Mouse (Mus musculus) lung, embryonic 14.5 days (tissue): ENCODE measurements around the gene Fbln1. TPM values are rescaled to one million over a fixed set of nuclear protein-coding genes. Genes with fewer than 3 reads are reported as not detected.

Experiments used
- ATAC-seq: fragments of 200-750 bp; cut with Nextera tagmentation; 2 replicates; pipeline ENCODE4 v1.8.0; 2017; ENCODE audit warnings: mild to moderate bottlenecking, moderate TSS enrichment, moderate library complexity; ENCODE audit not compliant: insufficient read depth
- DNase-seq: peaks from one replicate; pipeline ENCODE4 v3.0.0-alpha.2; 2015
- H3K27ac ChIP-seq: fragments of 300-500 bp; sonication (generic); 2 replicates; pipeline ENCODE4 v1.5.1; 2014; ENCODE audit warnings: low read depth, mild to moderate bottlenecking, moderate library complexity
- H3K27me3 ChIP-seq: fragments of 300-500 bp; sonication (generic); 2 replicates; pipeline ENCODE4 v1.6.1; 2014; ENCODE audit warnings: low read length, control low read depth; ENCODE audit not compliant: insufficient read depth
- H3K36me3 ChIP-seq: fragments of 300-500 bp; sonication (generic); 2 replicates; pipeline ENCODE4 v1.6.1; 2014; ENCODE audit warnings: control low read depth; ENCODE audit not compliant: insufficient read depth
- H3K4me1 ChIP-seq: fragments of 300-500 bp; sonication (generic); 2 replicates; pipeline ENCODE4 v1.6.1; 2014; ENCODE audit warnings: antibody characterized with exemption, control low read depth; ENCODE audit not compliant: insufficient read depth
- H3K4me2 ChIP-seq: fragments of 300-500 bp; sonication (generic); 2 replicates; pipeline ENCODE4 v1.6.1; 2014; ENCODE audit warnings: mild to moderate bottlenecking
- H3K4me3 ChIP-seq: fragments of 300-500 bp; sonication (generic); 2 replicates; pipeline ENCODE4 v1.5.1; 2014; ENCODE audit warnings: low read depth, low read length
- H3K9ac ChIP-seq: fragments of 300-500 bp; sonication (generic); 2 replicates; pipeline ENCODE4 v1.6.1; 2014
- H3K9me3 ChIP-seq: fragments of 300-500 bp; sonication (generic); 2 replicates; pipeline ENCODE4 v1.6.1; 2016; ENCODE audit warnings: low read depth, low read length, control low read depth
- CTCF ChIP-seq: IDR thresholded peaks from 2 replicates; pipeline ENCODE4 v1.5.1; 2016; ENCODE audit warnings: antibody characterized with exemption, low read depth
- WGBS: fragments of 180-500 bp; shearing (Covaris S2); extraction: QIAGEN DNeasy Blood & Tissue Kit; methylation state at CpG from one replicate; pipeline ENCODE4 v1.1.7; 2014; 5-methylcytosine and 5-hydroxymethylcytosine counted together
- polyA plus RNA-seq: library from polyadenylated mRNA; unstranded; fragments of >200 nt; fragmentation: Nextera tagmentation; extraction: Ambion mirVana; gene quantifications from 2 replicates; pipeline ENCODE4 v1.2.1, GENCODE M21; 2014

Gene Fbln1
- polyA plus RNA-seq, 1 experiment from 2014 or later = 302 TPM

- H3K4me3 ChIP-seq = peak within 1 kb of the TSS; percentile 81
- H3K36me3 ChIP-seq = no peaks in the 10 kb centered on the region
- ATAC-seq = peak; percentile 26; the same call in 1 of the 2 replicates
- peaks cover 4% of the 10 kb centered on the region; the same call in 1 of the 2 replicates for H3K4me1 ChIP-seq
- peak within 1 kb of the TSS; percentile 86 for H3K9ac ChIP-seq
- peak within 1 kb of the TSS; percentile 90 for H3K4me2 ChIP-seq
- WGBS = 7% methylated on average over 19 of the region's 19 CpGs
- H3K27ac ChIP-seq = peak within 1 kb of the TSS; percentile 98
- DNase-seq = peak; percentile 13
- no peak for TF ChIP-seq CTCF
- H3K27me3 ChIP-seq = no peaks in the 10 kb centered on the region
- H3K9me3 ChIP-seq = no peaks in the 10 kb centered on the region
Observed at GRCm38 (mm10) chr15:85335671-85336300, 130.0 kb downstream of the Fbln1 start, which contains the start of gene Atxn10. TSS of gene Atxn10 (plus strand) at chr15:85336245.

Other genes with a start within 250 kb of the Fbln1 start
- 11.6 and 13.5 TPM in 2 replicates for gene 5031439G07Rik, start 217.4 kb upstream of the Fbln1 start, polyA plus RNA-seq
- 2.4 and 3.3 TPM in 2 replicates for gene Upk3a, start 188.8 kb upstream of the Fbln1 start, polyA plus RNA-seq
- gene Fam118a, start 177.0 kb upstream of the Fbln1 start, polyA plus RNA-seq = 37.0 and 37.5 TPM in 2 replicates
- gene Smc1b, start 74.0 kb upstream of the Fbln1 start, polyA plus RNA-seq = 0.16 and 0.21 TPM in 2 replicates
- 0.36 and 0.37 TPM in 2 replicates for gene Ribc2, start 73.9 kb upstream of the Fbln1 start, polyA plus RNA-seq
- 345 and 360 TPM in 2 replicates for gene Atxn10, start 130.3 kb downstream of the Fbln1 start, polyA plus RNA-seq